Mouse (Mus musculus) spleen, adult 12 weeks (tissue): Measurements from ENCODE around the gene Kcnc2.
"Not testable (repeated sequence)": the region's sequence is repeated elsewhere in the genome, so short reads cannot be mapped to it uniquely, and the experiment has no call there.

Experiments used
- DNase-seq: peaks from one replicate; pipeline ENCODE4 v3.0.0; 2022; ENCODE audit warnings: low spot score

Gene Kcnc2

DNA sequence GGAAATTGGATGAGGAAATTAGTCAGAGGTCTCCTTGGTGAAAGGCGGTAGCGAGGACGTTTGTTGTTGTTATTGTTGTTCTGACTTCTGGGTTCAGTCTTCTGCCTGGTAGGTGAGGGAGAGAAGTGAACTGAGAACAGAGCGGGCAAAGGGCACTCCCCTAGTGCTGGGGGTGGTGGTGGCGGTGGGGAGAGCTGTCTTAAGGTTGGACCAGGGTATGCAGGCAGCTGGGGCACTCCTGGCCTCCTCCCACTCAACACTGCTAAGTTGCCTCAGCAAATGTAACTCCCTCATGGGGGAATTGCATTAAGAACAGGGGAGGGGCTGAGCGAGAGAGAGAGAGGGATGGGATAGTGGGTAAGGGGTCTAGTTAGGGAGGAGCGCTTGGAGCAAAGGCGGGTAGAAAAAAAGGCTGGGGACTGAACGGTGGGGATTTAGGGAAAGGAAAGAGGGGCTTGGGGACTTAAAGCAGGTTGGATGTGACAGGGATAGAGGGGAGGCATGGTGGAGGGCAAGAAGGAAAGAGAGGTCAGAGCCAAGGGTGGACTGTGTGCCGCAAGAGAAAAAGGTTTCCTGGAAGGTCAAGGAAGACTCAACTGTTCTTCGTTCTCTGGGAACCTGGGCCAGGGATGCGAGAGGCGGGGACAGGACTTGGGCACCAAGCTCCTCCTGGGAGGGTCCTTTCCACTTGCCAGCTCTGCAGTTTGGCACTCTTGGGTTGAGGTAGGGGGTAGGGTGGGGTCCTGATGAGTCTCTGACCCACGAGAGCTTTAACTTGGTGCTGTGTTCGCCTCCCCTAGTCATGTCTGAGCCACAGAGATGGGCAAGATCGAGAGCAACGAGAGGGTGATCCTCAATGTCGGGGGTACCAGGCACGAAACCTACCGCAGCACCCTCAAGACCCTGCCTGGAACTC is at the start of gene Kcnc2:
Kcnc2 (plus strand) TSS at position 235 of the 916 bp plus-strand sequence.
- DNase-seq, result no peak

DNA sequence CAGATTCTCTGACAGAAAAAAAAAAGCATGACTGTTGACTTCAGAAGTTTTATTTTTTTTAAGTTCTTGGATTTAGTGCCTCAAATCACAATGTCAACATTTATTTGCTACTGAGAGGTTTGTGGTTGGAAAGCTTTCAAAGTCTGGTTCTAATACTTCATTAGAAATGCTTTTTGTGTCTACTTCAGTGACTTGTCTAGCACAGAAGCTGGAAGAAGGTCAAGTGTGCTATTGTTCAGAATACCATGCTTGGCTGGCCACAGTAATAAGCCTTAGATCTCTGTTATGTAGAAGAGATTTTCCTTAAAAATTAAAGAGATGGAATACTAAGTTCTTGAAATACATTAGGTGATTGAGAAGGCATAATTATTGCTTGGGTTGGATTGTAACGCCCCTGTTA is 43.8 kb upstream of the Kcnc2 start:
- no peak for DNase-seq

DNA sequence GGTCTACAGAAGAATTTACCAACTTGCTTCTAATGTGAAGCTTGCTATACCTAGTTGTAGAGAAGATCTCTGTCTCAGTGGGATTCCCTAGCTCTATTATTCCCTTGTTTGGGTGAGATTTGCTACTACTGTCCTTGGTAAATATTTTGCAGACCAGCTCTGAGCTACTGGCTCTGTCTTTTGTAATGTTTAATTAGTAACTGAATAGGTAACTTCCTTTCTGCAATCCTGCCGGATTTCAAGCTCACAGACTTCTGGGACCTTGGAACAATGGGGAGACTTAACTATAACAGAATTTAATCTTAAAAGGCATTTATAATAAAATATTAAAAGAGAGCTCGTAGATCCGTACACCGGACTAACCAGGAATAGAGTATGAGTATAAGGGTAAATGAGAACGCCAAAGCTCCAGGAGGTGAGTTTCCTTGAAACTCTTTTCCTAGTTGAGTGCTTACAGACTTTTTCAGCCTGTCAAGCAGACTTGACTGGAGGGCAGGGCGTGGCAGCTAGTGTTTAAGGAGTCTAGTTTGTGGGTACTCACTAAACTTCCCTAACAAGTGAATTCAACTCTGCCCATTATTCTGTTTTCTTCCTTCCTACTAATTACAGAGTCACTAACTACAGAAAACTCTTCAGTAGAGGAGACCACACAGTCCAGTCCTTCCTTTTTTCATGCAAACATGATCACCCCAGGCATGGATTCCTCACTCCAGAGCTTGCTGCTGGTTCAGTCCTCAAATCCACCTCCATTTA is 41.7 kb upstream of the Kcnc2 start:
- not testable (repeated sequence) for DNase-seq

DNA sequence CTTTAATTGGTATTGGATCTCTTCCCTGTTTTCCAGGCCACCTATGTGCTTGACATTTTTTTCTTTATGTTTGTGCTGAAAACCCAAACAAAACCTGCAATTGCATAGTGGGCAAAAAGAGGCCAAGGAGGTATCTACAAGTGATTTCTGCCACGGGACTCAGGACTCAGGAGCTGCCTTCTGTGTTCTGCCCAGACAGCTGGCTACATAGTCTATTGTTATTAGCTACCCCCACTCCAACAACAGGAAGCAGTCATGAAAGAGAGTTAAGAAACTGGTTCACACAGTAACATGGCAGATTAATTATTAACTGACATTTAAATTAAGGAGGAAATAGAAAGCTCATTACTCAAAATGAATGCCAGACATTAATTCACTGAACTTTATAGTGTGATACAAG is 38.2 kb upstream of the Kcnc2 start:
- not testable (repeated sequence) for DNase-seq

DNA sequence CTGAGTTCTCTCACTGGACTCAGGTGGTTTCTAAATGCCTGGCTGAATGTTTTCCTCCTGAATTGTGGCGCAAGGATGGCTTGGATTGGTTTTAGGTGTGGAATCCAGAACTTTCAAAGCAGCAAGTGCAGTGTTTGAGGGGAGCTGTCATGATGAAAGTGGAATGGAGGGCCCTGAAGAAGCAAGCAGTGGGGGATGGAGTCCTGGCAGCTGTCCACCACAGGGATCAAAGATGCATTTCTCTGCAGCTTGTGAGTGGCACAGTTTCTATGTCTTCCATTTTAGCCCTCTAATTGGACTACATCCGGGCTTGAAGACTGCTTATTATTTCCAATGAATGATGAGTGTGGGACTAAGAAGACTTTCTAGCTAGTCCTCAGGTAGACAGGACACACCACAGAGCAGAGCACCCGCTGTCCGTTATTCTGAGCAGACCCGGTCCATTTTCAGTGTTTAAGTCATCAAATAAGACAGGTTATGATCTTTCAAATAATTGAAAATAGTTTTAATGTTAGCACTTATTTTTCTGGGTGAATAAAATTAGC is 35.5 kb upstream of the Kcnc2 start:
- DNase-seq, result not testable (repeated sequence)

DNA sequence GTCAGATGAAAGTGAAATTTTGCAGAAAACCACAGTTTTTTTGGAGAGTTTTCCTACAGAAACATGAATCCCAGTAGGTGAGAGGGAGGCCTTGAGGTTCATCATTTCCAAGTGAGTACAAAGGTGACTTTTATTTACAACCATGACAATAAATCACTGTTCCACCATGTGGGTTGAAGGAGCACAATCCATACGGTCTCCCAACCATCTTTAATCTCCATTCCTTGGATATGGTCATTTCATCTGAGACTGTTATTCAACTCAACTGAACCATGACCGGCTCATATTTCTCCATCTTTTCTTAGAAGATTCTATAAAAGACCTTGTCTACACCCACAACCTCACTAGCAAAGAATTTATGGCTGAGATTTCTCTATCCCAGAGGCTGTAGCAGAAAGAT is 22.6 kb upstream of the Kcnc2 start:
- DNase-seq, result no peak

DNA sequence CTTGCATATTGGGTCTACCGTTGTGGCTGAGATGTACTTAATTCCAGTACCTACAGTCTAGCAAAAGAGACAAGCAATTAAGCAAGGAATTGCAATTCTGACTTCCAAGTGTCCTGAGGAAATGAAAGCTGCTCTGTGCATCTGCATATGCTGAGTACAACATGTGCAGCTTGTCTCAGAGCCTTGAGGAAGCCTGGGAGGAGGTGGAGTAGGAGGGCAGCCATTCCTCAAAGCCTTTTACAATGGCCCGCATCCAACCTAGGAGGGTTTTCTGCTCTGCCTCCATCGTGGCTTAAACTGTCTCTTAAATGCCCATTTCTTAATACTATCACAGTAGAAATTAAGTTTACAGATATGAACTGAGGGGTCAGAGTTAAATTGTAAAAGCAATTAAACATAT is 7.5 kb upstream of the Kcnc2 start:
- no peak for DNase-seq

DNA sequence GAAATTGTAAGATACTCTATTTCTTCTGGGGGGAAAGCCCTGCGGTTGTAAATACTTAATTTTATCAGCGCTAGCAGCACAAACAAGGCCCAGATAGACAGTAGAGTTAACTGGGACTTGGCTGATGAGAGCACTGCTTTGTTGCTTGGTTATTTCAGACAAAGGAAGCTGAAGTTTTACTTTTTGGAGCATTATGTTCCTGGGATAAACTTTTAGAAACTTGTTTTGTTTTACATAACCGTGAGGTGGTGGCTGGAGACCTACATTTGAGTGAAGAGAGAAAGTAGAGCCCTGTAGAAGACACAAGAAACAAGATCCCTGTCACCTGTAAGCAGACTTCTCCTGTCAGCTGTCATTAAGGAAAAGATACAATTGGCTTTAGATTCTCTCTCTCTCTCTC is 1.4 kb upstream of the Kcnc2 start:
- no peak for DNase-seq

DNA sequence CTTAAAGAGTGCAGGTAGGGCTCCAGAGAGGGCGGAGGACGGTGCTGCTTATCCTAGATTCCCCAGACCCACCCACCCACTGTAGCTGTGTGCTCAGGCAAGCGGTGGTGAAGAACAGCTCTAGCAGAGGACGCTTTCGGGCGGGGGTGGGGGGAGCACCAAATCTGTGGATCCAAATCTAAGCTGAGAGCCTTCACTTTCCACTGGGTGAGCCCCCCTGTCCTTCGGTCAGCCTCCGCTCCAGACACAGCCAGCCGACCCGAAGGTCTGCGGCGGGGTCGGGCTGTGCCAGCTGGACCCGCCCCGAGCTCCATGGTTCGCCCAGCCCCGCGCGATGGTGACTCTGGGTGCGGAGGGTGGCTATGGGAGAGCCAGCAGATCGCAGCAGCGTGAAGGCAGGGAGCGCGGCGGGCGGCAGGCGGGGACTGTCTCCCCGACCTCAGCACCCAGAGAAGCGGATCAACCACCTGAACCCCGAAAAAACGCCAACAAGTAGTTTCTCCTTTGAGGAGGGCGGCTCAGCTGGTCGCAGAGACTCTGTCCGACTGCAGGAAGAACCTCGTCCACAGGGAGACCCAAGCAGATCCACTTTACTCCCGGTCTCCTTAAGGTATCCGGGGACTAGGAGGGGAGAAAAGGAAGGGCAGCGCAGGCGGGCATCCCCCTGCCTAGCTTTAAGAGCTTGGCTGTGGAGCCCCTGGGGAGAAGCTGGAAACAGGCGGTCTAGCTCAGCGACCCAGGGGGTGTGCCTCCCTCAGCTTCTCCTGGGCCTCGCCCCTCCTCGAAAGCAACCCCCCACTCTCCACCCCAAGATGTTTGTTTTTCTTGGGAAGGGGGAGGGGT is 761 bp upstream of the Kcnc2 start:
- no peak for DNase-seq

DNA sequence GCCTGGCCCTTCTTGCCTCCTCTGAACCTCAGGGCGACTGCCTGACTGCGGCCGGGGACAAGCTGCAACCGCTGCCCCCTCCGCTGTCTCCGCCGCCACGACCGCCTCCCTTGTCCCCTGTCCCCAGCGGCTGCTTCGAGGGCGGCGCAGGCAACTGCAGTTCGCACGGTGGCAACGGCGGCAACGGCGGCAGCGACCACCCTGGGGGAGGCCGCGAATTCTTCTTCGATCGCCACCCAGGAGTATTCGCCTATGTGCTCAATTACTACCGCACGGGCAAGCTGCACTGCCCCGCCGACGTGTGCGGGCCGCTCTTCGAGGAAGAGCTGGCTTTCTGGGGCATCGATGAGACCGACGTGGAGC is 863 bp downstream of the Kcnc2 start:
- no peak for DNase-seq

DNA sequence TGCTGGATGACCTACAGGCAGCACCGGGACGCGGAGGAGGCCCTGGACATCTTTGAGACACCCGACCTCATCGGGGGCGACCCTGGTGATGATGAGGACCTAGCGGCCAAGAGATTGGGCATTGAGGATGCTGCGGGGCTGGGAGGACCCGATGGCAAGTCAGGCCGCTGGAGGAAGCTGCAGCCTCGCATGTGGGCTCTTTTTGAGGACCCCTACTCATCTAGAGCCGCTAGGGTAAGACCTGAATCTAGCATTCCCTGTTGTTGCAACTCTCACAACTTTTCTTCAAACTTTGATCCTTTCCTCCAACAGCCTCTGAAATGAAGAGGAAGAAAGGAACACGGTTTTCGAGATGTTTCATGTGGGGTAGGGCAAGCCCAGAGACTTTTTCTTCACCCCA is 1.2 kb downstream of the Kcnc2 start:
- DNase-seq, result no peak

DNA sequence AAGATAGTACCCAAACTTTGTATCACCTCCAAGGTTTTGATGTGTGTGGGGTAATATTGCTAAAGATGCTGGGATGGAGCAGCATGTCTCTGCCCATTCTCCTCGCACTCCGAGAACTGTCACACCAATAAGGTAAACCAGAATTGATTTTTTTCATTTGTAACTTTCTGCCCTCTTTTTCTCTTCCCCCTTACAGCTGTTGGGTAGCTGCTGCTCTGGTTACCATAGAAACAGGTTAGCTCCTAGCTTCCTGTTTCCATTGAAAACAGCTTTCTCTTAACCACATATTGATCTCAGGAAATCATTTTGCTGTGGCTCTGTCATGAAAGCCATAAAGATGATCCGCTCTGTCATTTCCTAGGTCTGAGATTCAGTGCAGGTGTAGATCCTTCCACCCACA is 7.1 kb downstream of the Kcnc2 start:
- no peak for DNase-seq

DNA sequence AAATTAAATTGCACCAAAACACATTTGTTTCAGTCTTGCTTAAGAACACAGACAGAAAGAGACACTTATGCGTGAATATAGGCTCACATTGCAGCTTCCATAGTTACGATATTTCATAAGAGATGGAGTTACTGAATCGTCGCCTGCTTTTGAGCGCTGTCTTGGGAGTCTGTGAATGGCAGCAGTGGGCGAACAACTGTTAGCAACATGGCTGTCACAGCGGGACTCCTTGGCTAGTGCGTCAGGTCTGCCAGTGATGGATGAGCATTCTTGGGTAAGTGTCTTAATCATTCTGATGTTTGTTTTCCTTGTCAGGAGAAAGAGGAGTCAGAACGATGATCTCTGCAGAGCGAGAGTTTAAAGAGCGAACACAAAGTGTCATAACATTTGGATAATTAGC is 44.2 kb downstream of the Kcnc2 start:
- DNase-seq, result no peak

DNA sequence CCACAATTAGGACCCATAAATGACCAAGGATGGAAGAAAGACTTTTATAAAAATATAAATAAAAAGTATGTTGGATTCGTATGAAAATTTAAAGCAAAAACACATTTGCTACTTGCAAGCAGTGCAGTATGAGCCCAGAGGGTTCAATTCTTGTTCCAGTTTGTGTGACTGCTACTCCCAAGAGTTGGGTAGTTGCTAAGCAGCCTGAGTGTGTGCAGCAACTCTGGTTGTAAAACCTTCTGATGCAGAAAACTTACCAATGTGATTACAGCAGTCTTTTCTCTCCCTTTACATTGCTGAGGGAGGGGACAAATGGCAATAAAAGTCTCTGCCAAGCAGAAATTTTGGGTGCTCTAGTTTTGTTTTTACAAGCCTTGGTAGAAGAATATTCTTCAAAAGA is 46.9 kb downstream of the Kcnc2 start:
- DNase-seq, result no peak

DNA sequence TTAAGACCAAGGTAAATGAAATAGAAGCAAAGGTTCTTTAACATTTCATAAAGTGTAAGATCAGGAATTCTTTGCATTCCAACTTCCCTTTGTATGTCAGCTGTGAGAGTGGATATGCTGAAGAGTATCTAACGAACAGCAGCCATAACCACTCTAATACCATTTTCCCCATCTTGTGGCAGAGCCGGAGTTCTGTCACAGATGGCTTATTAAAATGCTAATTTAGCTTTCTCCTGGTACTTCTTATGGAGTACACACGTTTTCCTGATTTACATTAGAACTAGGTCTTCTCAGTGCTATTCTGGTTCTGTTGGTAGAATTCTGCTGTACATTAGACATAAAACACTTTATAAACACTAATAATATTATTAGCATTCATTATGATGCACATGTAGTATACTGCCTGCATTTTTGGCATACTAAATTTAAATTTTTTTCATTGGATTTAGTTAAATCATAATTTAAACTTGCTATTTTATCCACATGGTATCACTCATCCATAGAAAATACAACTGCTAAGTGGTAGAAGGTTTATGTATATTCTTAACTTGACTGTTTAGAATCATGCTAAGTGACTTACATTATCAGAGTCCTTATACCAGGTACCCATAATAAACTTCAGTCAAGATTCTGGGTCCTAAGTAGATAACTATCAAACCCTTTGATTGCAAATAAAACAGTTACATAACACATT is 86.9 kb downstream of the Kcnc2 start:
- no peak for DNase-seq

DNA sequence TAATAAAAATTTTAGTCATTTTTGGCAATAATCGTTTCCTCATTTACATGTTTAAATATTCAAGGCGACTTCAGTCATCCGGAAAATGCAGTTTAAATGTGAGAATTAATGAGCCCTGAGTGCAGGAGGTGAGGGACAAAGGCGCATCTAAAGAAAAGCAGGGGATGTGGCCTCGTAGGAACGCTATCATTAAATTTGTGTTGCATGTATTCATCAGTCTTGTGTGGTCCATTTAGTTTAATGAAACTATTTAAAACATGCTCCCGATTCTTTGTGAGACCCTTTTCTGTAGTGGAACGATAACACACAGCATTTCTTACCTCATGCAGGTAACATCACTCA is 87.4 kb downstream of the Kcnc2 start:
- no peak for DNase-seq

DNA sequence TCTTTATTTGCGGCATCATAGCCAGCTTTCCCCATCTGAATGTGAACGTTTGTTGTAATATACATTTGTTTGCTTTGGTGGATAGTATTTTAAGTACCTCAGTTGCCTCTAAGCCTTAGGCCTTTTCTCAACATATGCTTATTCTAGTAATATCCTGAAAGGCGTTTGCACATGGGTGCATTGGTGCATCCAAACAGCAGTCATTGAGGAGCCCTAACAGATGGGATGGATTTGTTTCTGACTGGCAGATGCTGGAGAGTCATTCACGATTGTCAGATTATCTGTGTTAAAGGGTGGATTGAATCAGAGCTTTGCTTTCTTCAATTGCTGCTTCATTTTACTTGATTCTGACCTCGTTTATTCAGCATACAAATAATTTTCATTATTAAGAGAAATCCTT is 89.8 kb downstream of the Kcnc2 start:
- DNase-seq, result no peak

DNA sequence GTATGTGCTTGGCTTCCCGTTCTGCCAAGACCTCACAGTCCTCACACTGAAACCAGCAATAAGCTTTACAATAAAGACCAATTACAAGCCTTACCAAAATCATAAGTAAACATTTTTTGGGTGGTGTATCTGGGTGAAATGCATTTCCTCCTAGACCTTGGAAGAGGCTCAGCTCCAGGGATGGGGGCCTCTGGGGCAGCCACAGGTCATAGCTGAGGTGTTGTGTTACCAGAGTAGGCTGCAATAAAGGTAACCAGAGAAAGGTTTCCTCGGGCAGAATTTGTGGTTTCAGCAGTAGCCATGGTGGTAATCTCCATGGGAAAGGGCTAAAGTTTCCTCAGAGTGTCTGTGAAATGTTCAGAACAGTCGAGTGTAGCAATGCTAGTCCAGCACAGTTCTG is 97.4 kb downstream of the Kcnc2 start:
- DNase-seq, result no peak

DNA sequence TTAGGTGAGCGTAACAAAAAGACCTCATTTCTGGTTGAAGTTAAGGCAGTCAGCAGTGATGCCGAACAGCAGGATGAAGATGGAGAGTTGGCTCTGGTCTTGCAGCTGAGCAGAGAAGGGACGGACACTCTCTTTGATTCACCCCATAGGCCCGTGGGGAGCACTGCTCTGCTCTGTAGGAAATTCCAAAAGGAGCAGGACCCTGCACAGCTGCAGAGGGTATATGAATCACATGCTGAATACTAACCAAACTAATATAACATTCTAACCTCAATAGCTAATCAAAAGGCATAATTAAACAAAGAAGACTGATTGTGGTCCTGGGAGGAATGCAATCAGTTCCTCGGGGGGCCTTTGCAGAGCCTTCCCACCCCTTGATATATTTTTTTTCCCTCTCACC is 106.2 kb downstream of the Kcnc2 start:
- no peak for DNase-seq

DNA sequence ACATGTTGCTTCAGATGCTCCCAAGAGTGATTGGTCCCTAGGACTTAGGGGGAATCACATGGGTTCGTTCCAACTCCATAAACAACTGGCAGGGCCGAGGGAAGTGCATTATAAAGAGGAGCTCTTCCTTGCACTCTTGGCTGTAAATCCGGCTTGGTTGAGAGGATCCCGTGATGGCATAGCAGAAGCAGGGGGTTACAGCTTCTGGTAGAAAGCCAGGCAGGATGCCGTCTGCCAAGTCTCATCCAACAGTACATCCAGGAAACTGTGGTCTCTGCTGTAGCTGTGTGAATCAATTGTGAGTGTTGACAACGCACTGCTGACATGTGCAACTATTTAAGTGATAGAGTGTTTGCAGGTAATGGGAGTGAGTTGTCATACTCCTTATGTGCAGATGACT is 107.5 kb downstream of the Kcnc2 start:
- DNase-seq, result no peak

DNA sequence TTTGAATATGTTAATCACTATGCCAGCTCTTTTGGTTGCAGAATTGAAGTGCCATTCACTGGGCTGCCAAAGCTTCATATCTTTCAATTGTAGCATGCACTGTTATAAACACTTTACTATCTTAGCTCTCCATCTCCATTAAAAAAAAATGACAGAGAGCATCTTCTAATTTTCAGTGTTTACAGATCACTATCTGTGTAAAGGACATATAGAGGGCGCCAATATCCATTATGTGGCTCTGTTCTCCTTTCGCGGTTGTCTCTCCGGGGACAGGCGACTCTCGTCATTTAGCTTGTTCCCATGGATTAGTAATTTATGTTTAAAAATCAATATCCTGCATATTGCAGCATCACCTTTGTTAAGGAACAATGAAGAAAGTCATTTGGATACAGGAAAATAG is 109.7 kb downstream of the Kcnc2 start:
- no peak for DNase-seq
